Mouse (Mus musculus) myocyte (in vitro differentiated cells): ENCODE measurements around the gene Wif1.

ENCODE experiments used
- CEBPB ChIP-seq: IDR thresholded peaks from 2 replicates; pipeline ENCODE4 v1.6.1; 2011; ENCODE audit warnings: mild to moderate bottlenecking, moderate library complexity; ENCODE audit not compliant: poor library complexity, insufficient read depth, severe bottlenecking
- E2F4 ChIP-seq: IDR thresholded peaks from one replicate; pipeline ENCODE4 v1.6.1; 2011; ENCODE audit warnings: mild to moderate bottlenecking, control low read depth, moderate library complexity; ENCODE audit not compliant: insufficient read depth
- MAX ChIP-seq: IDR thresholded peaks from one replicate; pipeline ENCODE4 v1.6.1; 2011; ENCODE audit warnings: low read depth, mild to moderate bottlenecking, control low read depth
- MYOD1 ChIP-seq, 3 experiments: IDR thresholded peaks; one replicate each; pipeline ENCODE4 v1.6.1; 2011; ENCODE audit warnings: control low read depth in 2 of 3, low read depth in 2 of 3, mild to moderate bottlenecking in 2 of 3, moderate library complexity in 1 of 3; ENCODE audit not compliant: insufficient read length in 2 of 3, control insufficient read depth in 1 of 3
- MYOG ChIP-seq, 3 experiments: IDR thresholded peaks; one replicate each; pipeline ENCODE4 v1.6.1; 2011; ENCODE audit warnings: control low read depth in 2 of 3, low read depth in 2 of 3, mild to moderate bottlenecking in 2 of 3; ENCODE audit not compliant: insufficient read length in 2 of 3, control insufficient read depth in 1 of 3, insufficient read depth in 1 of 3
- POLR2A ChIP-seq: IDR thresholded peaks from one replicate; pipeline ENCODE4 v1.6.1; 2011; ENCODE audit warnings: low read depth, mild to moderate bottlenecking, control low read depth, moderate library complexity; ENCODE audit not compliant: insufficient read length
- REST ChIP-seq: IDR thresholded peaks from one replicate; pipeline ENCODE4 v1.6.1; 2011; ENCODE audit warnings: mild to moderate bottlenecking, control low read depth, moderate library complexity; ENCODE audit not compliant: insufficient read depth, insufficient read length
- SRF ChIP-seq: IDR thresholded peaks from one replicate; pipeline ENCODE4 v1.6.1; 2011; ENCODE audit warnings: low read depth; ENCODE audit not compliant: control insufficient read depth, insufficient read length
- TCF12 ChIP-seq: IDR thresholded peaks from one replicate; pipeline ENCODE4 v1.6.1; 2011; ENCODE audit warnings: mild to moderate bottlenecking, control low read depth; ENCODE audit not compliant: poor library complexity, insufficient read depth, severe bottlenecking
- TCF3 ChIP-seq: IDR thresholded peaks from one replicate; pipeline ENCODE4 v1.6.1; 2011; ENCODE audit warnings: low read depth, control low read depth; ENCODE audit not compliant: insufficient read length
- USF1 ChIP-seq: IDR thresholded peaks from one replicate; pipeline ENCODE4 v1.6.1; 2011; ENCODE audit warnings: low read depth, mild to moderate bottlenecking, control low read depth, moderate library complexity

DNA sequence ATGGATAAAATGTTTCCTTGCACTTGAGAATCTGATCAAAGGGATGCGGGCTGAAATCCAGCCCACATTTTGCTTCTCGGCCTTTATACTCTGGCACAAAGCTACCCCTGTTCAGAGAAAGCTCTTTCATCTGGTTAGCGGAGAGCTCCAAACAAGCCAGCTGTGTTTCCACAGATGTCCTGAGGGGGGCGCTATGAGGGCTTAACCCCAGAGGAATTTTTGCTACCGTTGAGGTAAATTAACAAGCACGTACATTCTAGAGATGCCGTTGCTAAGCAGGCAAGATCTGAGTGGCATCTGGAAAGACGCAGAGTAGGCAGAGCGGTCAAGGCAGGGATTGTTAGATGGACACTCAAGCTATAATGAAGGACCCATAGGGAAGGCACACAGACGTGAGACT lies 13.7 kb downstream of the Wif1 start:
- TF ChIP-seq E2F4 (no peak), TCF12 (no peak), USF1 (no peak), POLR2A (no peak), MAX (no peak), TCF3 (no peak), CEBPB (no peak), SRF (no peak), MYOD1 (IDR thresholded peaks at IDR 0.05; ENCODE audit: control insufficient read depth in 1 of 3, insufficient read length in 2 of 3, low read depth in 2 of 3) (no peak), MYOG (IDR thresholded peaks at IDR 0.05; ENCODE audit: control insufficient read depth in 1 of 3, insufficient read depth in 1 of 3, insufficient read length in 2 of 3, low read depth in 2 of 3) (no peak), REST (no peak)
